Mouse (Mus musculus) natural killer cell, adult 2 months (primary cell): Measurements from ENCODE around the gene Chkb.

Source experiments
- DNase-seq, 2 experiments: peaks; one replicate each; pipeline ENCODE4 v3.0.0; 2022; ENCODE audit warnings: low spot score in 2 of 2

The Chkb gene

GRCm38 (mm10) chr15:89429352-89430221 lies at the start of gene Chkb, which contains the start of the genes C730034F03Rik and Gm44502:
TSS of gene Chkb (minus strand) at chr15:89429908.
TSS of gene C730034F03Rik (plus strand) at chr15:89429589.
TSS of gene Gm44502 (minus strand) at chr15:89429696.
- DNase-seq = peak; percentile 93 to 94

GRCm38 (mm10) chr15:89478622-89479021 lies 48.9 kb upstream of the Chkb start:
- no peak for DNase-seq

GRCm38 (mm10) chr15:89477806-89478205 lies 48.1 kb upstream of the Chkb start:
- DNase-seq = no peak

GRCm38 (mm10) chr15:89477091-89477491 lies 47.4 kb upstream of the Chkb start, which contains the start of gene Arsa:
TSS of gene Arsa (minus strand) at chr15:89477425.
- no peak for DNase-seq

DNA sequence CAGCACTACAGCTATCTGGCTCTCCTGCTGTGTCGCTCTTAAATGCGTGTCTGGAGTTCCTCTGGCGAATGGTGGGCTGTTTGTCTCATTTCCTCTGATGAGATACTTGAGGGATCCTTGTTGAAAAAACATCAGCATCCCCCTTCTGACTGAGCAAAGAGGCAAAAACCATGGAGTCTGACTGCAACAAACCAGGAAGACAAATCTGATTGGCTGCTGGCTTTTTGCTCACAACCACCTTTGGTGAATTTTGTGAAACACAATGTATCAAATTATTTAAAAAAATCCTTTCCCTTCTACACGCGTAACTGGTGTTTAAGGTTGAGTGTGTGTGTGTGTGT lies 46.7 kb upstream of the Chkb start:
- no peak for DNase-seq

GRCm38 (mm10) chr15:89475611-89476474 lies 46.1 kb upstream of the Chkb start:
- DNase-seq = peak; percentile 81 to 86

- DNase-seq = no peak
These were observed 45.5 kb upstream of the Chkb start for GRCm38 (mm10) chr15:89475293-89475600.

DNA sequence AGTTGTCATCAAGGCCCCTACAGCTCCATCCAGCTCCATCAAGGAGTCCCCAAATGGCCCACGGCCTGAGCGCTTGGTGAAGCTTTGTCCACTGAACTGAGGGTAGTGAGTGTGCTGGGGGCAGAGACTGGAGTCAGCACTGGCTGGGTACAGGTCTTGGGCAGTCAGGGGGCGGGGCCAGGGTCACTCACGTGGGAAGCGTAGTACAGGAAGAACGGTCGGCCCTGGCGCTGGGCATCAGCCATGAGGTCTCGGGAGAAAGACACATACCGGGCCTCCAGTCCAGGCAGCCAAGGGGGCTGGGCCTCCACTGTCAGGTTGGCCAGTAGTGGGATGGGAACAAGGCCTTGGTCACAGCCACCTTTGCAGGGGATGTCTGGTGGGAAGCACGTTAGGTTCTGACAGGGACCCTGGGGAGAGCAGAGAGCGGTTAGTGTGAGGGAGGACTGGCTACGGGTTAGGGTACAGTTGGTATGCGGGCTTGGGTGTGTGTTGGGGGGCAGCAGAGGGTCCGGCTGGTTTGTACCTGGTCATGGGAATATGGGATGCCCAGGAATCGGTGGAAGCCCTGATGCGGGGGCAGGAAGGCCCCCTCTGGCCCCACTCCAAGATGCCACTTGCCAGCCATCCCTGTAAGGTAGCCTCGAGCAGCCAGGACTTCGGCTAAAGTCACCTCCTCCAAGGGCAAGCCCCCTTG lies 45.0 kb upstream of the Chkb start:
- DNase-seq = no peak

GRCm38 (mm10) chr15:89473921-89474320 lies 44.2 kb upstream of the Chkb start:
- DNase-seq = no peak

GRCm38 (mm10) chr15:89473370-89473769 lies 43.7 kb upstream of the Chkb start:
- DNase-seq = no peak

DNA sequence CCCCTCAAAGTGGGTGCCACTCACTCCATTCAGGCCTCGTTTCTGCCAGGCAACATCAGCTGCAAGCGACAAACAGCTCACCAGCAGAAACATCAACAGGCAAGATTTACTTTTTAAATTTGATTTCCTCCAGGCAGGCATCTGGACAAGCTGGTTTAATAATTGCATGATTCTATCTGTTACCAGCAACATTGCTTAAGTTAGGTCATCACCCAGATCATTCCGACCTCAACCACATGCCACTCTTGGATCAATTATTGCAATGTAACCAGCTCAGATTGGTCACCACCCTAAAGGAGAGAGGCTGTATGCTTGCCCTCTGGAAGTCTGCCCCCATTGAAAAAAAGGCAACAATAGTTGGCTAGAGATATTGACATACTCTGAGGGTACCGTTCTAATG lies 41.8 kb upstream of the Chkb start:
- no peak for DNase-seq

DNA sequence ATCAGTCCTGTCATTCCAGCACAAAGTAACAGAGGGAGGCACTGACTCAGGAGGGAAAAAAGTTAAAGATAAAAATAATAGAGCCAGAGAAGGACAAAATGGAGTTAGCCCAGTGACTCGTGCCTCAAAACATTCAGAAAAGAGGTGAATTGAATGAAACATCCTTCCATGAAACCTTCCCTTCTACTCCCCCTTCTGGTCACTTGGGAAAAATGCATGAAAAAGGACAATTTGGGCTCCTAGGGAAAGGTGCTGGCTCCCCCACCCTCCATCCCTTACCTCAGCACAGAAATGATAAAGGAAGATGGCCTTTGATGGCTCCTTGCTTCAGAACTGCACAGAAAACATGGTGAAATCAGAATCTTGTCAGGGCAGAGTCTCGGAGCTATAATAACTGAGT lies 38.9 kb upstream of the Chkb start:
- DNase-seq = no peak

GRCm38 (mm10) chr15:89465052-89465451 lies 35.3 kb upstream of the Chkb start:
- no peak for DNase-seq

GRCm38 (mm10) chr15:89463334-89464235 lies 33.9 kb upstream of the Chkb start:
- DNase-seq = no peak

GRCm38 (mm10) chr15:89462176-89462575 lies 32.5 kb upstream of the Chkb start:
- DNase-seq = no peak

GRCm38 (mm10) chr15:89461321-89461720 lies 31.6 kb upstream of the Chkb start:
- no peak for DNase-seq

DNA sequence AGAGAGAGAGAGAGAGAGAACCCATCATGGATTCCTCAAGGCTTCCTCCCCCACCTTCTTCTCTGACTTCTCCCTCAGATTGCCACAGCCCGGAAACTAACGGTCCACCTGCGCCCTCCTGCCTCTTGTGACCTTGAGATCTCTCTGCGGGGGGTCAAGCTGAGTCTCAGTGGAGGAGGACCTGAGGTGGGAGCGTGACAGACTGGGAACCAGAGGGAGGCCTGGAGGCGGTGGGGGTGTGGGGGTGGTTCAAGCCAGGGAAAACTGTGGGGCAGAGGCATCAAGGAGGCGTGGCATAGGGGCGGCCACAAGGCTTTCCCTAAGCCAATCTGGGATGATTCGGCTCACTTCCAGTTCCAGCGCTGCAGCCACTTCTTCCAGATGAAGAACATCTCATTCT lies 30.6 kb upstream of the Chkb start:
- no peak for DNase-seq

DNA sequence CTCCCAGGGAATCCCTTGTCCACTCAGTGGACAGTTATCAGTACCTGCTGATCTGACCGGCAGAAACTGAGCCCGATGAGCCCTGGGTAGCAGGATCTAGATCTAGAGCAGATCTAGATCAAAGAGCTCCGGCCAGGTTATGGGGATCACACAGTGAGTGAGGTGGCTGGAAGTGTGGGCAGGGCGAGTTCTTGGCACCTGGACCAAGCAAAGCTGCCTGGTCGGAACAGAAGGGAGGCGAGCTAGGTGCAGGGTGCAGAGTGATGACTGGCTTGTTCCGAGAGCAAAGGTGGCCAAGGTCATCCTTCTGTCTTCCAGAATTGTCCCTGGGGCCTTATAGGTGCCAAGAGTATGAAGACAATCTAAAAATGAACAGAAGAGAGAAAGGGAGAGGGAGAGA lies 30.1 kb upstream of the Chkb start:
- DNase-seq = no peak

- DNase-seq = peak in 1 of 2 experiments; percentile 26
These were observed 29.2 kb upstream of the Chkb start for GRCm38 (mm10) chr15:89458942-89459341.

- no peak for DNase-seq
These were observed 25.9 kb upstream of the Chkb start for GRCm38 (mm10) chr15:89455642-89456041.

GRCm38 (mm10) chr15:89454857-89455256 lies 25.1 kb upstream of the Chkb start:
- no peak for DNase-seq
